Mouse (Mus musculus): ENCODE data around the gene Gm9945.

DNA sequence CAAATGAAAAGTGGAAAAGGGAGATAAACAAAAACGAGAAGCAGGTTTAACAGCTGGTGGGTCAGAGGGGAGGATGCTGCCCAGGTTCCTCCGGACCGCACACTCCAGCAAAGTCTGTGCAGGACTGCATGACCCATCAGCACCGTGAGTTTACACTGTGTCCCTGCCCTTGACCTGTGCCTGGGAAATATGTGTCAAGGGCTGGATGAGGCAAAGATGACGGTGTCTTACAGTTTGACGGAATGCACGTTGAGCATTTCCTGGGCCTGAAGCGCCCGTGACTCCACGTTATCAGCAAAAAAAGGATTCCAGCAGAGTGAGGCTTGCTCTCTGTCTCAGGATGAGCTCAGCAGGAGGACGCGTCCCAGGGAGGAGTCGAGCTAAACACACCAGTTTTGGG lies 34.4 kb upstream of the Gm9945 start:
- TF ChIP-seq POLR2A (IDR thresholded peaks at IDR 0.05; ENCODE audit: insufficient read depth, low read depth, low read length), result no peak
- TF ChIP-seq CTCF (IDR thresholded peaks at IDR 0.05), result no peak

Measured in heart, adult 2 months (tissue).